Mouse (Mus musculus): ENCODE measurements around the gene Map4k1.

Gene Map4k1

GRCm38 (mm10) chr7:28981651-28982273 lies at the start of gene Map4k1, which contains the start of gene Eif3k:
Gene Map4k1, plus strand, starts transcription at chr7:28982050.
Gene Eif3k, minus strand, starts transcription at chr7:28981864.
- DNase-seq, result peak; percentile 93 to 97

GRCm38 (mm10) chr7:28932421-28933041 lies 49.3 kb upstream of the Map4k1 start:
- DNase-seq, result no peak

GRCm38 (mm10) chr7:28933825-28934224 lies 48.0 kb upstream of the Map4k1 start:
- no peak for DNase-seq

- DNase-seq, result no peak
Measured at GRCm38 (mm10) chr7:28936787-28937186, 45.1 kb upstream of the Map4k1 start.

- no peak for DNase-seq
Measured at GRCm38 (mm10) chr7:28938654-28939053, 43.2 kb upstream of the Map4k1 start.

- no peak for DNase-seq
Measured at GRCm38 (mm10) chr7:28939418-28940183, 42.2 kb upstream of the Map4k1 start.

GRCm38 (mm10) chr7:28941129-28941528 lies 40.7 kb upstream of the Map4k1 start:
- DNase-seq, result no peak

GRCm38 (mm10) chr7:28941542-28941941 lies 40.3 kb upstream of the Map4k1 start:
- no peak for DNase-seq

- no peak for DNase-seq
Measured at GRCm38 (mm10) chr7:28943451-28944180, 38.2 kb upstream of the Map4k1 start.

- no peak for DNase-seq
Measured at GRCm38 (mm10) chr7:28944756-28945415, 37.0 kb upstream of the Map4k1 start.

- no peak for DNase-seq
Measured at GRCm38 (mm10) chr7:28945416-28946270, 36.2 kb upstream of the Map4k1 start.

- DNase-seq, result no peak
Measured at GRCm38 (mm10) chr7:28946271-28946610, 35.6 kb upstream of the Map4k1 start.

GRCm38 (mm10) chr7:28948746-28949145 lies 33.1 kb upstream of the Map4k1 start:
- no peak for DNase-seq

GRCm38 (mm10) chr7:28949298-28949697 lies 32.6 kb upstream of the Map4k1 start:
- no peak for DNase-seq

- DNase-seq, result no peak
Measured at GRCm38 (mm10) chr7:28950346-28951037, 31.4 kb upstream of the Map4k1 start.

GRCm38 (mm10) chr7:28951764-28952163 lies 30.1 kb upstream of the Map4k1 start:
- no peak for DNase-seq

- DNase-seq, result no peak
Measured at GRCm38 (mm10) chr7:28952786-28953185, 29.1 kb upstream of the Map4k1 start.

- no peak for DNase-seq
Measured at GRCm38 (mm10) chr7:28953476-28954376, 28.1 kb upstream of the Map4k1 start.

GRCm38 (mm10) chr7:28954773-28955172 lies 27.1 kb upstream of the Map4k1 start:
- no peak for DNase-seq

GRCm38 (mm10) chr7:28955295-28955897 lies 26.5 kb upstream of the Map4k1 start:
- DNase-seq, result no peak

Data from thymus, postnatal 36 days (tissue).